Mouse (Mus musculus) kidney, postnatal 0 days (tissue): ENCODE results near the gene Adgrv1. TPM values are rescaled to one million over a fixed set of nuclear protein-coding genes. Genes with fewer than 3 reads are reported as not detected.
A peak's percentile ranks its signal among the peaks of the same experiment; 100 is the strongest.
"Not testable (repeated sequence)": the region's sequence is repeated elsewhere in the genome, so short reads cannot be mapped to it uniquely, and the experiment has no call there.

Experiments
- ATAC-seq: fragments of 200-750 bp; cut with Nextera tagmentation; replicated peaks from 2 replicates; pipeline ENCODE4 v1.8.0; 2017; ENCODE audit warnings: low read depth, moderate number of reproducible peaks, moderate TSS enrichment, moderate library complexity; ENCODE audit not compliant: low FRiP score
- DNase-seq: peaks from one replicate; pipeline ENCODE4 v3.0.0-alpha.2; 2016; ENCODE audit warnings: low spot score
- H3K27ac ChIP-seq: fragments of 300-500 bp; sonication (generic); 2 replicates; pipeline ENCODE4 v1.5.1; 2014; ENCODE audit warnings: mild to moderate bottlenecking
- H3K27me3 ChIP-seq: fragments of 300-500 bp; sonication (generic); 2 replicates; pipeline ENCODE4 v1.6.1; 2014; ENCODE audit warnings: low read length, mixed read lengths; ENCODE audit not compliant: insufficient read depth
- H3K36me3 ChIP-seq: fragments of 300-500 bp; sonication (generic); 2 replicates; pipeline ENCODE4 v1.6.1; 2014; ENCODE audit warnings: low read length, mixed read lengths; ENCODE audit not compliant: insufficient read depth
- H3K4me1 ChIP-seq: fragments of 300-500 bp; sonication (generic); replicated peaks from 2 replicates; pipeline ENCODE4 v1.6.1; 2014; ENCODE audit warnings: antibody characterized with exemption, low read length, mixed read lengths; ENCODE audit not compliant: insufficient read depth
- H3K4me2 ChIP-seq: fragments of 300-500 bp; sonication (generic); 2 replicates; pipeline ENCODE4 v1.6.1; 2014; ENCODE audit warnings: mild to moderate bottlenecking, low read length, moderate library complexity, mixed read lengths
- H3K4me3 ChIP-seq: fragments of 300-500 bp; sonication (generic); replicated peaks from 2 replicates; pipeline ENCODE4 v1.5.1; 2014; ENCODE audit warnings: low read depth, low read length
- H3K9ac ChIP-seq: fragments of 300-500 bp; sonication (generic); 2 replicates; pipeline ENCODE4 v1.6.1; 2014; ENCODE audit warnings: low read depth, low read length
- H3K9me3 ChIP-seq: fragments of 300-500 bp; sonication (generic); replicated peaks from 2 replicates; pipeline ENCODE4 v1.6.1; 2016; ENCODE audit warnings: low read length, inconsistent platforms, mixed read lengths
- CTCF ChIP-seq: IDR thresholded peaks from 2 replicates; pipeline ENCODE4 v1.5.1; 2016; ENCODE audit warnings: antibody characterized with exemption, low read depth, mild to moderate bottlenecking, moderate library complexity
- WGBS: fragments of 180-500 bp; shearing (Covaris S2); extraction: QIAGEN DNeasy Blood & Tissue Kit; methylation state at CpG from one replicate; pipeline ENCODE4 v1.1.7; 2014; 5-methylcytosine and 5-hydroxymethylcytosine counted together
- polyA plus RNA-seq: library from polyadenylated mRNA; unstranded; fragments of >200 nt; fragmentation: Nextera tagmentation; extraction: Ambion mirVana; gene quantifications from 2 replicates; pipeline ENCODE4 v1.2.1, GENCODE M21; 2015

Gene Adgrv1
- polyA plus RNA-seq, 1 experiment from 2014 or later = 2.7 TPM

GRCm38 (mm10) chr13:81628631-81629190, 4.2 kb downstream of the Adgrv1 start:
- 73% methylated on average over 2 of the region's 2 CpGs for WGBS
- Histone ChIP-seq H3K4me1 (no peaks in the 10 kb centered on the region; the same call in 1 of the 2 replicates), H3K4me3 (no peak overlapping the region), H3K9me3 (no peaks in the 10 kb centered on the region), H3K27ac (no peak overlapping the region), H3K27me3 (no peaks in the 10 kb centered on the region), H3K4me2 (no peak overlapping the region), H3K9ac (no peak overlapping the region), H3K36me3 (no peaks in the 10 kb centered on the region)
- ATAC-seq (no peak), DNase-seq (no peak)
- TF ChIP-seq CTCF = no peak

- H3K36me3 ChIP-seq, ATAC-seq, H3K9me3 ChIP-seq, H3K27me3 ChIP-seq, H3K4me3 ChIP-seq, DNase-seq, H3K4me2 ChIP-seq, H3K27ac ChIP-seq, H3K4me1 ChIP-seq, H3K9ac ChIP-seq: not testable (repeated sequence)
- WGBS = 72% methylated on average over 1 of the region's 1 CpGs
These were observed 5.1 kb downstream of the Adgrv1 start for GRCm38 (mm10) chr13:81627861-81628260.

DNA sequence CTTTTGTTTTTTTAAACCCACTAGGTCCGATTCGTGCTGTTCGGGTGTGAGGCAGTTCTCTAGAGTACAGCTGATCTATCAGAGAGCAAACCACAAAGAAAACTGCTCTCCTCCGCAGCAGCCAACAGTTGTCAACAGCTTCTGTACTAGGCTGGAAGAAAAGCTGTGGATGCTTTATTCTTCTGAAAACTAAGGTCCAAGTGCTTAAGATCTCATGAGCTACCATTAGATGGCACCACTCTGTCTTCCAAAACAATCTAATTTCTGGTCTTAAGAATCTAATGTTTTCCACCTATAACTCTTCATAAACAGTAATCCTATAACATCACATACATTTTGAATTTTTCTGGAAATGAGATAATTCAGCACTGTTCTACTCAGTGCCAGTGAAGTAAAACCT, 22.6 kb downstream of the Adgrv1 start:
- peak; percentile 46 for TF ChIP-seq CTCF
- H3K36me3 ChIP-seq = no peaks in the 10 kb centered on the region
- peak; percentile 50 for DNase-seq

GRCm38 (mm10) chr13:81606991-81607390, 26.0 kb downstream of the Adgrv1 start:
- ATAC-seq (no peak), DNase-seq (no peak)
- no peaks in the 10 kb centered on the region for H3K36me3 ChIP-seq
- no peak for TF ChIP-seq CTCF
- H3K9me3 ChIP-seq = no peaks in the 10 kb centered on the region
- H3K4me1 ChIP-seq = no peaks in the 10 kb centered on the region
- no peaks in the 10 kb centered on the region for H3K27me3 ChIP-seq
- H3K4me2 ChIP-seq = no peak overlapping the region
- 75% methylated on average over 2 of the region's 2 CpGs for WGBS
- no peak overlapping the region for H3K27ac ChIP-seq
- no peak overlapping the region for H3K9ac ChIP-seq
- no peak overlapping the region for H3K4me3 ChIP-seq

More for the DNA sequence above, 22.6 kb downstream of the Adgrv1 start:
- Histone ChIP-seq H3K9ac (no peak overlapping the region), H3K4me3 (no peak overlapping the region), H3K27me3 (no peaks in the 10 kb centered on the region), H3K9me3 (no peaks in the 10 kb centered on the region), H3K4me1 (no peaks in the 10 kb centered on the region), H3K27ac (no peak overlapping the region), H3K4me2 (no peak overlapping the region)
- no peak for ATAC-seq
- 67% methylated on average over 4 of the region's 4 CpGs for WGBS

DNA sequence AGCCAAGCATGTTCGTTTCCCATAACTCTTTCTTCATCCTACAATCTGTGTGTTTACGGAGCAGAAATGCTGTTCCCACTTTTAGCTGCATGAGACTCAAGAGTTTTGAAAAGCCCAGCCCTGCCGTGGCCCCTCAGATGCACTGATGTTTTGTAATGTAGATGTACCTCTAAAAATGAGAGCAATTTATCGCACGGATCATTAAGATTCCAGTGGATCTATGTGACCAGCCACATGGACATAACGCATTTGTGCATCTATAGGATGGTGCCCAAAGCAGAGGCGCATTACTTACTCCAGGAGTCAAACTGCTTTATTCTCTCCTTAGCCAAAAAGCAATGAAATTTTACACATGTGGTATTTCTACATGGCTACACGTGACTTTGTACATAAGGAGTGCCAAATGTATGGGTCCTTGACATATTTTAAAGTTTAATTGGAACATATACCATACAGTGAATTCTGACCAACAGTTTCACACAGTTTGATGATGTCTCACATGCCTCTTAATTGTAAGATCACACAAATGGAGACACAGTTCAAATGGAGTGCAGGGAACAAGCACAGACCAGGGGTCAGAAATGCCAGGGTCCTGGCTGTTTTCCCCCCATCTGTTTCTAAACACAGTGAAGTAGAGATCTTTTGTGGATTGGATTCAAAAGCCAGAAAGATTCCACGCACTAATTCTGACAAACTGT, 35.9 kb downstream of the Adgrv1 start:
- no peak for TF ChIP-seq CTCF
- Histone ChIP-seq H3K4me2 (no peak overlapping the region), H3K27ac (no peak overlapping the region), H3K4me1 (no peaks in the 10 kb centered on the region), H3K36me3 (no peaks in the 10 kb centered on the region), H3K4me3 (no peak overlapping the region), H3K27me3 (no peaks in the 10 kb centered on the region), H3K9me3 (no peaks in the 10 kb centered on the region), H3K9ac (no peak overlapping the region)
- 65% methylated on average over 9 of the region's 9 CpGs for WGBS
- DNase-seq (no peak), ATAC-seq (no peak)

DNA sequence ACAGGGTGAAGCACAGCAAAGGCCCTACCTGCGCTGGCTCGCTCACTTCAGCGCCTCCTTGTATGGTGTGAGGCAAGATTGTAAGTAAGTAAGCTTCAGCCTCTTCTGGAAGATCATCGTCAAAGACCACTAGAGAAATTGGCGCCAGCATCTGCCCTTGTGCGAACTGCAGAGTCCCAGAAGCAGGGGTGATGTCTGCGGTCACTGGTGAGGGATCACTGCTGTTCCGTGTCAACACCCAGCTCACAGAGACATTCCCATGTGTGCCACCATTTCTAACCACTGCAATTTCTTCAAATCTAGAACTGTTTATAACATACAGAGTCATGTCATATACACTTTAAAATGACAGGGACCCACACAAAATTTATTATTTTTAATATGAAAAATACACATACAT, 54.3 kb downstream of the Adgrv1 start:
- no peak overlapping the region for H3K4me3 ChIP-seq
- TF ChIP-seq CTCF = no peak
- no peak overlapping the region for H3K4me2 ChIP-seq
- no peaks in the 10 kb centered on the region for H3K4me1 ChIP-seq
- no peak overlapping the region for H3K9ac ChIP-seq
- ATAC-seq = no peak
- H3K27me3 ChIP-seq = no peaks in the 10 kb centered on the region
- 74% methylated on average over 8 of the region's 8 CpGs for WGBS
- H3K36me3 ChIP-seq = no peaks in the 10 kb centered on the region
- DNase-seq = no peak
- H3K27ac ChIP-seq = no peak overlapping the region
- no peaks in the 10 kb centered on the region for H3K9me3 ChIP-seq
